Mouse (Mus musculus): ENCODE measurements around the gene C130073F10Rik.
"Not testable (repeated sequence)": the region's sequence is repeated elsewhere in the genome, so short reads cannot be mapped to it uniquely, and the experiment has no call there.

- not testable (repeated sequence) for TF ChIP-seq POLR2A (IDR thresholded peaks at IDR 0.05; ENCODE audit: extremely low read depth, insufficient read depth, low read length); CTCF (IDR thresholded peaks at IDR 0.05; ENCODE audit: low read depth, low read length)
Measured at GRCm38 (mm10) chr4:101875687-101876086, 17.9 kb downstream of the C130073F10Rik start.
